Mouse (Mus musculus) embryonic facial prominence, embryonic 14.5 days (tissue): ENCODE data around the gene Alx3. TPM values are rescaled to one million over a fixed set of nuclear protein-coding genes. Genes with fewer than 3 reads are reported as not detected.

ENCODE experiments used
- ATAC-seq: fragments of 200-750 bp; cut with Nextera tagmentation; 2 replicates; pipeline ENCODE4 v1.8.0; 2017; ENCODE audit warnings: low read depth, moderate number of reproducible peaks, moderate TSS enrichment
- DNase-seq: peaks from one replicate; pipeline ENCODE4 v3.0.0-alpha.2; 2015; ENCODE audit warnings: low spot score
- H3K27ac ChIP-seq: fragments of 300-500 bp; sonication (generic); replicated peaks from 2 replicates; pipeline ENCODE4 v1.5.1; 2014; ENCODE audit warnings: low read depth, mild to moderate bottlenecking, low read length, moderate library complexity
- H3K27me3 ChIP-seq: fragments of 300-500 bp; sonication (generic); replicated peaks from 2 replicates; pipeline ENCODE4 v1.6.1; 2014; ENCODE audit warnings: low read length; ENCODE audit not compliant: control insufficient read depth, insufficient read depth
- H3K36me3 ChIP-seq: fragments of 300-500 bp; sonication (generic); 2 replicates; pipeline ENCODE4 v1.6.1; 2014; ENCODE audit warnings: low read length, mixed read lengths; ENCODE audit not compliant: control insufficient read depth, insufficient read depth
- H3K4me1 ChIP-seq: fragments of 300-500 bp; sonication (generic); 2 replicates; pipeline ENCODE4 v1.6.1; 2014; ENCODE audit warnings: antibody characterized with exemption, low read length; ENCODE audit not compliant: control insufficient read depth, insufficient read depth
- H3K4me2 ChIP-seq: fragments of 300-500 bp; sonication (generic); 2 replicates; pipeline ENCODE4 v1.6.1; 2014; ENCODE audit warnings: low read depth, mild to moderate bottlenecking, low read length, moderate library complexity, mixed read lengths
- H3K4me3 ChIP-seq: fragments of 300-500 bp; sonication (generic); 2 replicates; pipeline ENCODE4 v1.5.1; 2014; ENCODE audit warnings: low read depth, mild to moderate bottlenecking, low read length
- H3K9ac ChIP-seq: fragments of 300-500 bp; sonication (generic); 2 replicates; pipeline ENCODE4 v1.6.1; 2014; ENCODE audit warnings: low read depth, mild to moderate bottlenecking, low read length, moderate library complexity, mixed read lengths
- H3K9me3 ChIP-seq: fragments of 300-500 bp; sonication (generic); 2 replicates; pipeline ENCODE4 v1.6.1; 2016; ENCODE audit warnings: low read length; ENCODE audit not compliant: control insufficient read depth
- WGBS: fragments of 180-500 bp; shearing (Covaris S2); extraction: QIAGEN DNeasy Blood & Tissue Kit; methylation state at CpG from one replicate; pipeline ENCODE4 v1.1.7; 2014; 5-methylcytosine and 5-hydroxymethylcytosine counted together
- polyA plus RNA-seq: library from polyadenylated mRNA; unstranded; fragments of >200 nt; fragmentation: Nextera tagmentation; extraction: Ambion mirVana; gene quantifications from 2 replicates; pipeline ENCODE4 v1.2.1, GENCODE M21; 2014

The Alx3 gene
- polyA plus RNA-seq, 1 experiment from 2014 or later: 9.2 TPM

DNA sequence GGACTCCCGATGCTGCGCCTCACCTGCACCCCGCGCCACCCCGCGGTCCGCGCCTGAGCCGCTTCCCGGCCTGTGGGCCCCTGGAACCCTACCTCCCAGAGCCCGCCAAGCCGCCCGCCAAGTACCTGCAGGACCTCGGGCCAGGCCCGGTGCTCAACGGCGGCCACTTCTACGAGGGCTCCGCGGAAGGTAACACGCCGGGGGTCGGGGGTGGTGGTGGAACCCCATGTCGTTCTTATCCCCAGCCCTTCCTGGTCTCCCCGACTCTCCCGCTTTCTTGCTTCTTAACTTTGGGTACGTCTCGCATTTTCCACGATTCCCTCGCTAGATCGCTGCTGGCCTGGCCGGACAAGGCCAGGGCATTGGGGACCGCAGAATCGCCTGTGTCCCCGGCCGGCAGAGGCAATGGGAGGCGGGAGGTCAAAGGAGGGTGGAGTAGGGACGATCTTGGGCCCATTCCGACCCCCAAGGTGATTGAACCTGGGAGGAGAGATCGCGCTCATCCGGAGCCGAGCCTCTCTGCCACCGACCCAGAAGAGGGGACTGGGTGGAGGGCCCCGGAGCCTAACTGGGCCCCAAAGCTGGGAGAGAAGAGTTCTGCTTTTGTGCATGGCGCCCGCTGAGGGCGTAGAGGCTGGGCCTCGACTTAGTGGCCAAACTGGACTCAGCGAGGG is 570 bp downstream of the Alx3 start:
- H3K27me3 ChIP-seq: peaks cover 71% of the 10 kb centered on the region
- H3K4me1 ChIP-seq: peaks cover 12% of the 10 kb centered on the region
- DNase-seq (no peak), ATAC-seq (peak; percentile 23; the same call in 1 of the 2 replicates)
- peak overlapping the region; percentile 71 for H3K27ac ChIP-seq
- WGBS: under 1% methylated on average over 32 of the region's 50 CpGs
- H3K4me3 ChIP-seq: peak overlapping the region; percentile 52
- peak overlapping the region; percentile 65 for H3K4me2 ChIP-seq
- H3K36me3 ChIP-seq: no peaks in the 10 kb centered on the region
- no peaks in the 10 kb centered on the region for H3K9me3 ChIP-seq
- peak overlapping the region; percentile 68 for H3K9ac ChIP-seq

DNA sequence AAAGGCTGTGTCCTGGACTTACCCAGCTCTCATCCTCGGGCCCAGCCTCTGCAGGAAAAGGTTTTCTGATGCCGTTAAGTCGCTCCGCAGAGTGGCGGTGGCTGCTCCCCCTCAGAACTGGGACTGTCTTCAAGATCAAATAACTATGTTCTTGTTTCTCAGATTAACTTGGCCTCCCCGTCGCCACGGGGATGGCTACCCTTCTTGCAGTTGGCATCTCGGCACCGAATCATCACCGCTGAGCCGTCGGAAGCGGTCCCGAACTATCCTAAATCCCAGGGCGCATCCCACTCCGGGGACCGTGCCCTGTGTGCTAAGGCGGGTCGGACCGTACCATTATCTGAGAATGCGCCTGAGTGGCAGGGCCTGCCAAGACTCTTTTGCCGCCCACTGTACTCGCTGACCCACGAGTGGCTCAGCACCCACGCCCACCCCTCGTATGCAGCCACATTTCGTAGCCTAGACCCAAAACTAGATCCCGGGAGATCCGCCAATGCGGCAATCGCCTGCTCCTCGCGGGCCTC is 1.2 kb downstream of the Alx3 start:
- peak overlapping the region; percentile 71; the same call in 1 of the 2 replicates for H3K27ac ChIP-seq
- peaks cover 12% of the 10 kb centered on the region for H3K4me1 ChIP-seq
- H3K4me3 ChIP-seq: peak overlapping the region; percentile 52
- H3K36me3 ChIP-seq: no peaks in the 10 kb centered on the region
- peak overlapping the region; percentile 65 for H3K4me2 ChIP-seq
- H3K27me3 ChIP-seq: peaks cover 74% of the 10 kb centered on the region
- H3K9ac ChIP-seq: peak overlapping the region; percentile 68
- DNase-seq (no peak), ATAC-seq (no peak)
- WGBS: 2% methylated on average over 34 of the region's 34 CpGs
- H3K9me3 ChIP-seq: no peaks in the 10 kb centered on the region

DNA sequence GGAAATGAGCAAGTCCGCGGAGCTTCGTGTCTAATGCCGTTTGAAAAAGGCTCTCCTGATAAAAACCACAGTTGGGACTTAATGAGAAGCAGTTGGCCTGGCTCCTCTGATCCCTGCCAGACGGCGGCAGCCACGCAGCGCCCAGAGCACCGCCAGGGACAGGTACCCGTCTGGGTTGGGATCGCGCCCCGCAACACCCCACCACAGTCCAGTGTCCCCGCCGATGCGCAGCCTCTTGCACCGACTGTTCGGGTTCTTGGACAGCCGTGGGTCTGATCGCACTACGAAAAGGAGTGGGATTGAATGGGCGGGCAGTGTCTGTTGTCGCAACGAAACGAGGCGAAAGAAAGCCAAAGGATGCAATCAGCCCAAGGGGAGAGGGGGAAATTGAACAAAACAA is 1.7 kb downstream of the Alx3 start:
- H3K4me2 ChIP-seq: peak overlapping the region; percentile 65
- peak overlapping the region; percentile 68 for H3K9ac ChIP-seq
- H3K4me3 ChIP-seq: peak overlapping the region; percentile 52
- no peak overlapping the region for H3K27ac ChIP-seq
- peaks cover 12% of the 10 kb centered on the region for H3K4me1 ChIP-seq
- H3K9me3 ChIP-seq: no peaks in the 10 kb centered on the region
- 1% methylated on average over 26 of the region's 26 CpGs for WGBS
- ATAC-seq (no peak), DNase-seq (no peak)
- H3K36me3 ChIP-seq: no peaks in the 10 kb centered on the region
- H3K27me3 ChIP-seq: peaks cover 74% of the 10 kb centered on the region

- ATAC-seq (no peak), DNase-seq (no peak)
- Histone ChIP-seq H3K27me3 (peaks cover 74% of the 10 kb centered on the region), H3K4me3 (peak overlapping the region; percentile 52), H3K4me2 (peak overlapping the region; percentile 65), H3K27ac (no peak overlapping the region), H3K4me1 (peaks cover 12% of the 10 kb centered on the region), H3K36me3 (no peaks in the 10 kb centered on the region), H3K9me3 (no peaks in the 10 kb centered on the region), H3K9ac (peak overlapping the region; percentile 68)
- 5% methylated on average over 20 of the region's 24 CpGs for WGBS
Measured at GRCm38 (mm10) chr3:107597134-107597533, 2.3 kb downstream of the Alx3 start.

DNA sequence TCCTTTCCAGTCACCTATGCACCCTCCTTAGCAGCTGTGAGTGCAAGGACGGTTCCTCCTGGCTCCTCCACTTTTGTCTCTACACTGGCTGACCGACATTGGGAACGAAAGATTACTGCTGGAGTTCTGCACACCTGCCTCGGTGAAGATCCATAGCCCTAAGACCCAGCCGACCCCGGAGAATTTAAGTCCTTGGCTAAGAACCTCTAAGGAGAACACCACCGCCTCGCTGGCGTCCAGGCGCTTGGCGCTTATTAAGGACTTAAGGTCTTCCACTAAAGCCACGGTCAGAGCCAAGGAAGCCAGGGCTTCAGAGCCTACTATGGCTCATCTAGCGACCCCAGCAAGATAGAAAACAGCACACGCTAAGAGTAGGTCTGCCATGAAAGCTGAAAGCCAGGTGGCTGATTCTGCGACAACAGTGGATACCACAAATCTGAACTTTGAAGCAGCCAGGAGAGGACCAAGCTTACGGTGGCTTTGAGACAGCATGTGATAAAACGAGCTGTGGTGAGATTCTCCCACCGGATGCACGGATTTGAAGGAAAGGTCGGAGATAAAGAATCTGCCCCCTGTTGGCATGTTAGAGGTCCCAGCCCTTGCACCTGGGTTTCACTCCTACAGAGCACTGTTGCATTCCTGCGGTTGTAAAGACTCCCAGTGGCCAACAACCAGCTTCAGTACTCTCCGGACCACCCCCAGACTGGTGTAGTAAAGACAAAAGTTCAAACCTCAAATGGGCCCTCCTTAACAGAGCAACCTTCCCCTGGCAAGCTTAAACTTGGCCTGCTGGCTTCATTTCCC is 3.0 kb downstream of the Alx3 start:
- H3K4me2 ChIP-seq: peak overlapping the region; percentile 65
- DNase-seq: no peak

GRCm38 (mm10) chr3:107600127-107600526 is 5.3 kb downstream of the Alx3 start:
- no peaks in the 10 kb centered on the region for H3K36me3 ChIP-seq
- H3K9me3 ChIP-seq: no peaks in the 10 kb centered on the region
- peak overlapping the region; percentile 34 for H3K4me2 ChIP-seq
- 0 out of 2 replicates have a peak overlapping the region, but pooled peaks have one; percentile 20 for H3K9ac ChIP-seq
- peaks cover 50% of the 10 kb centered on the region for H3K27me3 ChIP-seq
- peak overlapping the region; percentile 14; the same call in 1 of the 2 replicates for H3K4me3 ChIP-seq
- WGBS: 29% methylated on average over 5 of the region's 6 CpGs
- ATAC-seq (peak; percentile 41; the same call in 1 of the 2 replicates), DNase-seq (peak; percentile 75)
- H3K27ac ChIP-seq: peak overlapping the region; percentile 39; the same call in 1 of the 2 replicates
- peaks cover 12% of the 10 kb centered on the region for H3K4me1 ChIP-seq

More for the DNA sequence above, 3.0 kb downstream of the Alx3 start:
- Histone ChIP-seq H3K27ac (no peak overlapping the region), H3K9me3 (no peaks in the 10 kb centered on the region), H3K4me3 (peak overlapping the region; percentile 52), H3K9ac (peak overlapping the region; percentile 68), H3K36me3 (no peaks in the 10 kb centered on the region), H3K4me1 (peaks cover 12% of the 10 kb centered on the region), H3K27me3 (peaks cover 73% of the 10 kb centered on the region)
- ATAC-seq: no peak
- WGBS: 13% methylated on average over 22 of the region's 22 CpGs

DNA sequence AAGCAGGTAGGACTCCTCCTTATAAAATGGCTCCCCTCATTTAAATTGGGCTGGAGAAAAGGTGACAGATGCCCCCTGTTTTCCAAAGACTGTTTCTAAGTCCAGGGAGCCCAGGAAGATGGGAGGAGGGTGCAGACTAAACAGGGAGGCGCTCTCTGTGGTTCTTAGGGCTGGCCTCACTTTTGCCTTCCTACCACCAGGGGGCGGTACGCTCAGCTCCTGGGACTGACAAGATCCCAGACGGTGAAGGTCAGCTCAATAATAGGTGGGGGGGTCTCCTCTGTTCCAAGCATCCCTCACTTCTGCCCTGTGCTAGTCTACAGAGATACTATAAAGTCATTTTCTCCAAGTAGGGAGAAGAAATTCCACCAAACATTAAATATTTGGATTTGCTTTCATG is 10.5 kb downstream of the Alx3 start:
- no peak overlapping the region for H3K27ac ChIP-seq
- no peak overlapping the region for H3K4me3 ChIP-seq
- H3K4me1 ChIP-seq: no peaks in the 10 kb centered on the region
- no peaks in the 10 kb centered on the region for H3K9me3 ChIP-seq
- DNase-seq (peak; percentile 51), ATAC-seq (0 out of 2 replicates have a peak, but pooled peaks have one; percentile 51)
- WGBS: 6% methylated on average over 4 of the region's 4 CpGs
- H3K36me3 ChIP-seq: no peaks in the 10 kb centered on the region
- 0 out of 2 replicates have a peak, but pooled peaks cover 3% of the 10 kb centered on the region for H3K27me3 ChIP-seq
- no peak overlapping the region for H3K9ac ChIP-seq
- H3K4me2 ChIP-seq: no peak overlapping the region

DNA sequence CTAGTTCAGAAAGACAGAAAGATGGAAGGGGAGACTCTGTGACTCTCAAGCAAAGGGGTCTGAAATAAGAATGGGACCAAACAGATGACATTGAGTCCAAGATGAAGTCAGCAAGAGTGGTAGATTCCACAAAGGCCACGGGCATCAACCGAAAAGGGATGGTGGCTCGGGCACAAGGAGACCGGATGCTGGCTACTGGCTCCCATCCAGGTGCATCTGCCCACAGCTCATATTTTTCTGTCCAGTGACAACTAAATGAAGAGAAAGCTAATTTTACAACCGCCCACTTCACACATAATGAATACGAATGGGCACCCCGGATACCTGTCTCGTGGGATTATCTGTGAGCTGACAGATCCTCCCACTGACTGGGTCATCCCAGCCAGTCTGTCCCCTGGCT is 12.4 kb downstream of the Alx3 start:
- Histone ChIP-seq H3K4me3 (no peak overlapping the region), H3K4me2 (no peak overlapping the region), H3K36me3 (peaks cover 17% of the 10 kb centered on the region), H3K9me3 (no peaks in the 10 kb centered on the region), H3K9ac (no peak overlapping the region), H3K27ac (no peak overlapping the region), H3K4me1 (no peaks in the 10 kb centered on the region), H3K27me3 (no peaks in the 10 kb centered on the region)
- ATAC-seq (no peak), DNase-seq (no peak)
- 81% methylated on average over 8 of the region's 8 CpGs for WGBS
